In genomic region chr11:89178436-89178835, GRCm38 (mm10) we compare ENCODE assay signal across 23 mouse cellular contexts.
"Had no signal": no experiment of that assay in that cellular context is flagged by ENCODE, and none has a peak within 500 bp of the region (broad histone marks: within the 10 kb centered on the region; RNA-seq: fewer than 3 reads in every experiment).

No protein-coding gene starts in this region.

- H3K4me2 ChIP-seq: limb, embryonic 13.5 days; liver, embryonic 12.5 days; liver, embryonic 15.5 days; lung, embryonic 15.5 days; midbrain, embryonic 13.5 days; neural tube, embryonic 13.5 days; stomach, embryonic 15.5 days had no signal

- DNase-seq: kidney, adult 18-20 months; kidney, adult 9 months; kidney, postnatal 14 days; liver; lung, adult 18-20 months; lung, postnatal 10 days; lung, postnatal 36 days; retina, postnatal 1 day; right cerebral cortex, postnatal 25 days; spleen, adult 18-20 months; thymus, postnatal 25 days had no signal

- H3K4me1 ChIP-seq: liver, embryonic 12.5 days; liver, embryonic 15.5 days; megakaryocyte, embryonic 14.5 days had no signal

- ATAC-seq: liver, embryonic 12.5 days; midbrain, embryonic 13.5 days; midbrain, embryonic 16.5 days had no signal

- H3K9ac ChIP-seq: limb, embryonic 13.5 days; liver, embryonic 12.5 days; liver, embryonic 15.5 days; lung, embryonic 15.5 days; midbrain, embryonic 13.5 days; neural tube, embryonic 13.5 days; stomach, embryonic 15.5 days had no signal

- H3K4me3 ChIP-seq: limb, embryonic 10.5 days; limb, embryonic 13.5 days; liver, embryonic 12.5 days; liver, embryonic 15.5 days; lung, embryonic 15.5 days; megakaryocyte, embryonic 14.5 days; midbrain, embryonic 10.5 days; midbrain, embryonic 13.5 days; myocyte; neural tube, embryonic 13.5 days; stomach, embryonic 15.5 days had no signal

- H3K27me3 ChIP-seq: liver, embryonic 12.5 days; lung, embryonic 15.5 days; stomach, embryonic 15.5 days had no signal

- H3K9me3 ChIP-seq: limb, embryonic 10.5 days; limb, embryonic 13.5 days; liver, embryonic 12.5 days; liver, embryonic 15.5 days; lung, embryonic 15.5 days; megakaryocyte, embryonic 14.5 days; midbrain, embryonic 10.5 days; midbrain, embryonic 13.5 days; neural tube, embryonic 13.5 days; stomach, embryonic 15.5 days had no signal

- H3K36me3 ChIP-seq: limb, embryonic 10.5 days; limb, embryonic 13.5 days; liver, embryonic 12.5 days; liver, embryonic 15.5 days; lung, embryonic 15.5 days; midbrain, embryonic 10.5 days; midbrain, embryonic 13.5 days; neural tube, embryonic 13.5 days; stomach, embryonic 15.5 days had no signal

- H3K27ac ChIP-seq: limb, embryonic 10.5 days; limb, embryonic 13.5 days; liver, embryonic 12.5 days; liver, embryonic 15.5 days; lung, embryonic 15.5 days; midbrain, embryonic 10.5 days; midbrain, embryonic 13.5 days; neural tube, embryonic 13.5 days; stomach, embryonic 15.5 days had no signal
